Mouse (Mus musculus) heart, postnatal 0 days (tissue): Measurements from ENCODE around the gene Rnf8.

Experiments used
- CTCF ChIP-seq: IDR thresholded peaks from 2 replicates; pipeline ENCODE4 v1.5.1; 2016; ENCODE audit warnings: antibody characterized with exemption, control low read depth, low read depth
- EP300 ChIP-seq: IDR thresholded peaks from 2 replicates; pipeline ENCODE4 v1.6.1; 2016; ENCODE audit warnings: antibody characterized with exemption, low read depth

- TF ChIP-seq CTCF: no peak
- TF ChIP-seq EP300: no peak
Measured at GRCm38 (mm10) chr17:29658249-29658648, 43.7 kb downstream of the Rnf8 start.
